Mouse (Mus musculus): ENCODE measurements at regions not wholly inside any gene's neighbourhood (a gene's known extent, or its start where the extent isn't known, plus 50 kb on each side); places are given as distances from the start of the nearest gene placed in this dataset.
A peak's percentile ranks its signal among the peaks of the same experiment; 100 is the strongest.

DNA sequence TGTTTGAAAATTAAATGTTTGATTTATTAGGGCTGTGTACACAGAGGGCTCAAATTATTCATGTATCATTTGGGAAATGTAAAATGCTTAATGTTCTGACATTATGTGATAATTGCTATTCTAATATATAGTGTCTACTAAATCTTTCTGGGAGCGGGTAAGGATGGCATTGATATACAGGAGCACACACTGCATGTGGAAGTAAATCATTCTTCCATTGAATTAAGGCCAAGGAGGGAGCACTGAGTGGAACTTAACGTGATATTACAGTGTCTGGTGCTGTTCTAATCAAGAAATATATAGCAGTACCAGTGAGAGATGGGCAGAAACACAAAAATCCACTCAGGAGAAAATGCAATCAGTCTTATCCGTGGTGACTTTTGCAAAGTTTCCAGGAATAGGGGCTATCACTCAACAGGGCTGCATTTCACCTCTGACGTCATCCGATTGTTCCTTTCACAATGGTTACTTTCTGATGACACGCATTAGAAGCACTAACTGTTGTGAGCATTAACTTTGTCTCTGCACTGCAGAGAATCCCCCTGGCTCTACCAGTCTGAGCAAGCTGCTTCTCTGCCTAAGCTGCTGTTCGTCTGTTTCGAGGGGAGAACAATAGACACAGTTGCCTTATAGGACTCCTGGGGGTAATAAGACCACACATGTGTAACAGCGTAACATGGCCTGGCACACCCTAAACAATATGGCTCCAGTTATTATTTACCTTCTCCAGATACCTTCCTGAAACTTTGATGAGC lies 85.0 kb upstream of the Iqcj start:
- H3K4me2 ChIP-seq: no peak overlapping the region
- H3K27ac ChIP-seq (ENCODE audit: low read depth, low read length): no peak overlapping the region
- no peaks in the 10 kb centered on the region for H3K4me1 ChIP-seq (ENCODE audit: control insufficient read depth, insufficient read depth, low read length)
- H3K27me3 ChIP-seq (ENCODE audit: control insufficient read depth, insufficient read depth, low read length): no peaks in the 10 kb centered on the region
- no peak overlapping the region for H3K4me3 ChIP-seq (ENCODE audit: low read depth, low read length)
- H3K9ac ChIP-seq (ENCODE audit: low read depth, low read length): no peak overlapping the region
- no peaks in the 10 kb centered on the region for H3K9me3 ChIP-seq (replicated peaks; ENCODE audit: control insufficient read depth, low read length)
- ATAC-seq (replicated peaks; ENCODE audit: insufficient number of reproducible peaks, low FRiP score, low TSS enrichment): no peak
- 75% methylated on average over 9 of the region's 9 CpGs for WGBS (ENCODE audit: insufficient replicate concordance)
- no peaks in the 10 kb centered on the region for H3K36me3 ChIP-seq (ENCODE audit: control insufficient read depth, insufficient read depth, low read length)

DNA sequence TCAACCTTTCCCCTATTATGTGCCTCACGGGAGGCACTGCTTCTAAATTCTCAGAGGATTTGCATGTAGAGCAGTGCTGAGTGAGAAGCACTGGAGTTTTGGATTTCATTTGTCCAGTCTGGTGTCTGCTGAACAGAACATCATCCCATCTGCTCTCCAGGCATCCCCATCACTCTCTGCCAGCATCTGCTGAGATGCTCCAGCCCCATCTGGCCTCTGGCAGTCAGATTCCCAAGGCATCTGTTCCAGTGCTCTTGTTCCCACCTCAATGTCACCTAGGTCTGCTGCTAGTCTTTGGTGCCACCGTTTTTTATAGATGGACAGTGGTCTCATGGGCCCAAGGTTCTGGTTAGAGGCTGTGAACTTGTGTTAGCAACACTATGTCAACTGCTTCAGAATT lies 63.9 kb upstream of the Iqcj start:
- Histone ChIP-seq H3K9me3 (replicated peaks; ENCODE audit: control insufficient read depth, low read length) (no peaks in the 10 kb centered on the region), H3K27me3 (ENCODE audit: control insufficient read depth, insufficient read depth, low read length) (no peaks in the 10 kb centered on the region), H3K4me3 (ENCODE audit: low read depth, low read length) (no peak overlapping the region), H3K27ac (ENCODE audit: low read depth, low read length) (no peak overlapping the region), H3K4me2 (no peak overlapping the region), H3K9ac (ENCODE audit: low read depth, low read length) (no peak overlapping the region), H3K36me3 (ENCODE audit: control insufficient read depth, insufficient read depth, low read length) (no peaks in the 10 kb centered on the region), H3K4me1 (ENCODE audit: control insufficient read depth, insufficient read depth, low read length) (no peaks in the 10 kb centered on the region)
- 77% methylated on average over 2 of the region's 2 CpGs for WGBS (ENCODE audit: insufficient replicate concordance)
- no peak for ATAC-seq (replicated peaks; ENCODE audit: insufficient number of reproducible peaks, low FRiP score, low TSS enrichment)

DNA sequence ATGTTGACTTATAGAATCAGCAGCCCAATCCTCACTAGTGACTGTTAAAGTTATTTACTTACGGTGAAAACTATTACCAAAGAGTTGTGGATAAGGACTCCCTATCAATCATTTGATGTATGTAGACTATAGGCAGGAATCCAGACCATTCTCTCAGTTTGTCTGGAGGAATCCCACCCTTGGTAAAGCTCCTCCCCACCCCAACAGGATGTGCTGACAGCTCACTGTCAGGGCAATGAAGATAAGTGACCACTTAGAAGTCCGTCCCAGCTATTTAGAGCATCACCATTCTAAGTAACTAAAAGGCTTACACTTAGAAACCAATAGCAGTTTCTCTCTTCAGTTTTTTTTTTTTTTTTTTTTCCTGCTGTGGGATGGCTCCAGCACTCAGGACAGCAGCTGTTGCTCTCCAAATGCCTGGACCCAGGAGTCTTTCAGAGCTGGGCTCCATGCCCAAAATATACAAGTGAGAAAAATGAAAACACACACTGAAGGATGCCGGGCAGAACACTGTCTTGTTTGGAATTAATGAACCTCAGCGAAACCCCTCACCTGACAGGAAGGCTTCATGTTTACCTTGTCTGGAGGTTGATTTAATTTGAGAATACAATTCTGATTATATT lies 58.9 kb upstream of the Iqcj start:
- no peak overlapping the region for H3K9ac ChIP-seq (ENCODE audit: low read depth, low read length)
- H3K27me3 ChIP-seq (ENCODE audit: control insufficient read depth, insufficient read depth, low read length): no peaks in the 10 kb centered on the region
- 25% methylated on average over 4 of the region's 4 CpGs for WGBS (ENCODE audit: insufficient replicate concordance)
- H3K4me1 ChIP-seq (ENCODE audit: control insufficient read depth, insufficient read depth, low read length): peaks cover 8% of the 10 kb centered on the region; the same call in 1 of the 2 replicates
- no peaks in the 10 kb centered on the region for H3K9me3 ChIP-seq (replicated peaks; ENCODE audit: control insufficient read depth, low read length)
- no peaks in the 10 kb centered on the region for H3K36me3 ChIP-seq (ENCODE audit: control insufficient read depth, insufficient read depth, low read length)
- no peak overlapping the region for H3K27ac ChIP-seq (ENCODE audit: low read depth, low read length)
- no peak overlapping the region for H3K4me3 ChIP-seq (ENCODE audit: low read depth, low read length)
- peak; percentile 26; the same call in 1 of the 2 replicates for ATAC-seq (replicated peaks; ENCODE audit: insufficient number of reproducible peaks, low FRiP score, low TSS enrichment)
- H3K4me2 ChIP-seq: no peak overlapping the region
